In genomic region chrX:107679203-107679602, GRCm38 (mm10) we compare ENCODE assay signal across 9 mouse cellular contexts. TPM values are rescaled to one million over a fixed set of nuclear protein-coding genes. Genes with fewer than 3 reads are reported as not detected.
A peak's percentile ranks its signal among the peaks of the same experiment; 100 is the strongest.
DNase-seq lines count a peak whose midpoint lies in the region; ATAC-seq lines count a peak whose summit lies in the region.
"Had no signal": no experiment of that assay in that cellular context is flagged by ENCODE, and none has a peak within 500 bp of the region (broad histone marks: within the 10 kb centered on the region; RNA-seq: fewer than 3 reads in every experiment).

No protein-coding gene starts in this region.

- H3K27me3 ChIP-seq in limb, embryonic 11.5 days (ENCODE audit: control insufficient read depth, insufficient read depth, low read length), result peaks cover 15% of the 10 kb centered on the region

- peak overlapping the region; percentile 36 for H3K4me2 ChIP-seq in limb, embryonic 11.5 days (ENCODE audit: low read depth, severe bottlenecking)

- H3K4me1 ChIP-seq in limb, embryonic 11.5 days (ENCODE audit: control insufficient read depth, insufficient read depth, low read length), result no peaks in the 10 kb centered on the region

- DNase-seq in cerebellum, postnatal 10 days, result peak; percentile 21 to 45
- DNase-seq in cerebellum, adult 9-11 months, result no peak
- peak; percentile 5 for DNase-seq in ovary, postnatal 36 days (ENCODE audit: low spot score)
- DNase-seq in ovary, postnatal 10 days (ENCODE audit: low spot score), result no peak
- DNase-seq in limb, embryonic 11.5 days (ENCODE audit: low spot score), result peak; percentile 45
- peak; percentile 3 for DNase-seq in right cerebral cortex, postnatal 4 days
- no peak for DNase-seq in urinary bladder, adult 18-20 months (ENCODE audit: low spot score in 2 of 2)

- ATAC-seq in limb, embryonic 11.5 days (ENCODE audit: insufficient number of reproducible peaks, low FRiP score, low TSS enrichment, low read depth), result no peak
- ATAC-seq in monocyte, adult 5-6 weeks (replicated peaks; ENCODE audit: insufficient number of reproducible peaks, low FRiP score, low TSS enrichment, poor library complexity, severe bottlenecking), result no peak

- no peak overlapping the region for H3K9ac ChIP-seq in limb, embryonic 11.5 days (ENCODE audit: low read length)

- no peak overlapping the region for H3K27ac ChIP-seq in limb, embryonic 11.5 days (replicated peaks; ENCODE audit: low read depth, low read length)

- H3K36me3 ChIP-seq in limb, embryonic 11.5 days (ENCODE audit: control insufficient read depth, insufficient read depth, low read length), result no peaks in the 10 kb centered on the region

- peak overlapping the region; percentile 16; the same call in 1 of the 2 replicates for H3K4me3 ChIP-seq in limb, embryonic 11.5 days (ENCODE audit: low read depth, low read length)

- no peaks in the 10 kb centered on the region for H3K9me3 ChIP-seq in limb, embryonic 11.5 days (ENCODE audit: control insufficient read depth, low read length)

- 18% methylated on average over 10 of the region's 10 CpGs for WGBS in limb, embryonic 11.5 days

RNA-seq across cellular contexts. Expression of gene Tbx22, which starts 11.4 kb away (rescaled TPM):
- polyA plus RNA-seq in limb, embryonic 11.5 days (2014; fragmentation: Nextera tagmentation; extraction: Ambion mirVana), result 1.0 and 1.1 TPM in 2 replicates
- not detected in 3 replicates for total RNA-seq in monocyte, adult 5-6 weeks (2017)
- total RNA-seq: liver, adult 2 months had no signal
- polyA plus RNA-seq: liver, adult 2 months had no signal

Comparison
In these comparisons a context has a peak if more than half of its experiments do, and no peak if none do; other contexts are left out.
1. DNase-seq: peak in cerebellum, postnatal 10 days (2 of 2), ovary, postnatal 36 days (single experiment), limb, embryonic 11.5 days (single experiment) and right cerebral cortex, postnatal 4 days (single experiment); none in cerebellum, adult 9-11 months (single experiment), ovary, postnatal 10 days (single experiment) and urinary bladder, adult 18-20 months (0 of 2).